ENCODE assay signal across 7 mouse cellular contexts in genomic region chr10:122096980-122097844, GRCm38 (mm10). TPM values are rescaled to one million over a fixed set of nuclear protein-coding genes. Genes with fewer than 3 reads are reported as not detected.
DNase-seq lines count a peak whose midpoint lies in the region; ATAC-seq lines count a peak whose summit lies in the region.

Gene Rxylt1 (minus strand): TSS chr10:122097371.

- intact Hi-C loops in gastrocnemius, postnatal 36 days (cut with DNase I): no loop called here
- intact Hi-C loops in left cerebral cortex, postnatal 25 days (cut with DNase I): loop anchor here (5.0 to 10.0 kb wide), 2 partner anchors 445 to 578 kb away; partner anchors contain the start of gene Ppm1h

- no peaks in the 10 kb centered on the region for H3K27me3 ChIP-seq in intestine, embryonic 15.5 days (replicated peaks)
- H3K27me3 ChIP-seq in midbrain, embryonic 10.5 days (ENCODE audit: low read depth, poor library complexity, severe bottlenecking): no peaks in the 10 kb centered on the region

- peak within 1 kb of the TSS; percentile 76 for H3K4me3 ChIP-seq in intestine, embryonic 15.5 days (replicated peaks)
- peak within 1 kb of the TSS; percentile 78 for H3K4me3 ChIP-seq in midbrain, embryonic 10.5 days

- ATAC-seq in intestine, embryonic 15.5 days: peak; percentile 98

- H3K4me2 ChIP-seq in intestine, embryonic 15.5 days (replicated peaks): peak within 1 kb of the TSS; percentile 67

- H3K9me3 ChIP-seq in intestine, embryonic 15.5 days: no peaks in the 10 kb centered on the region
- no peaks in the 10 kb centered on the region for H3K9me3 ChIP-seq in midbrain, embryonic 10.5 days (replicated peaks)

- H3K36me3 ChIP-seq in intestine, embryonic 15.5 days: no peaks in the 10 kb centered on the region
- H3K36me3 ChIP-seq in midbrain, embryonic 10.5 days: peaks cover 15% of the 10 kb centered on the region; the same call in 1 of the 2 replicates

- under 1% methylated on average over 46 of the region's 48 CpGs for WGBS in intestine, embryonic 15.5 days
- under 1% methylated on average over 48 of the region's 48 CpGs for WGBS in midbrain, embryonic 10.5 days

- H3K27ac ChIP-seq in intestine, embryonic 15.5 days: peak within 1 kb of the TSS; percentile 94
- H3K27ac ChIP-seq in midbrain, embryonic 10.5 days (replicated peaks): peak within 1 kb of the TSS; percentile 92

- H3K9ac ChIP-seq in intestine, embryonic 15.5 days: peak within 1 kb of the TSS; percentile 80

- peak; percentile 99 for DNase-seq in adrenal gland, adult 2 months
- peak; percentile 95 for DNase-seq in embryo, embryonic 11.5 days (ENCODE audit: low read depth, low spot score)
- peak; percentile 92 to 94 for DNase-seq in gastrocnemius, postnatal 36 days
- peak; percentile 89 to 98 for DNase-seq in left cerebral cortex, postnatal 25 days (ENCODE audit: low spot score in 2 of 2)
- peak; percentile 97 for DNase-seq in midbrain, embryonic 10.5 days (ENCODE audit: low spot score)
- peak; percentile 78 for DNase-seq in right cerebral cortex, postnatal 4 days

- peaks cover 12% of the 10 kb centered on the region for H3K4me1 ChIP-seq in intestine, embryonic 15.5 days (replicated peaks)
- H3K4me1 ChIP-seq in midbrain, embryonic 10.5 days: peaks cover 14% of the 10 kb centered on the region

RNA-seq across cellular contexts. Expression of gene Rxylt1, which starts in this region (rescaled TPM):
- total RNA-seq in adrenal gland, adult 2 months (2021): 10 to 100 TPM; 36.6 to 42.6 TPM
- 12.0 and 14.0 TPM in 2 replicates for polyA plus RNA-seq in adrenal gland, adult 2 months (2012; rRNA removed)
- total RNA-seq in gastrocnemius, postnatal 36 days (2021): 10 to 100 TPM; 31.0 to 38.7 TPM
- 53.6 and 54.1 TPM in 2 replicates for polyA plus RNA-seq in intestine, embryonic 15.5 days (2015; fragmentation: Nextera tagmentation; extraction: Ambion mirVana)
- 10 to 100 TPM; 42.7 to 43.0 TPM for total RNA-seq in left cerebral cortex, postnatal 25 days (2021)
- 32.8 and 34.7 TPM in 2 replicates for polyA plus RNA-seq in midbrain, embryonic 10.5 days (2016; fragmentation: Nextera tagmentation; extraction: Ambion mirVana)

Comparison
In these comparisons a context has a peak if more than half of its experiments do, and no peak if none do; other contexts are left out.
1. Peak in every context shown above with its lines: DNase-seq, ATAC-seq, H3K4me3 ChIP-seq and H3K27ac ChIP-seq.